Mouse (Mus musculus) stomach, postnatal 0 days (tissue): ENCODE results near the gene Shisa8. TPM values are rescaled to one million over a fixed set of nuclear protein-coding genes. Genes with fewer than 3 reads are reported as not detected.

Experiments
- ATAC-seq: fragments of 200-750 bp; cut with Nextera tagmentation; 2 replicates; pipeline ENCODE4 v1.8.0; 2017; ENCODE audit not compliant: low FRiP score, low TSS enrichment
- DNase-seq: peaks from one replicate; pipeline ENCODE4 v3.0.0-alpha.2; 2016; ENCODE audit warnings: low spot score
- H3K27ac ChIP-seq: fragments of 300-500 bp; sonication (generic); replicated peaks from 2 replicates; pipeline ENCODE4 v1.5.1; 2014; ENCODE audit warnings: mild to moderate bottlenecking, control low read depth
- H3K27me3 ChIP-seq: fragments of 300-500 bp; sonication (generic); 2 replicates; pipeline ENCODE4 v1.6.1; 2014; ENCODE audit warnings: low read length; ENCODE audit not compliant: control insufficient read depth, insufficient read depth
- H3K36me3 ChIP-seq: fragments of 300-500 bp; sonication (generic); 2 replicates; pipeline ENCODE4 v1.6.1; 2014; ENCODE audit warnings: low read length, mixed read lengths; ENCODE audit not compliant: control insufficient read depth, insufficient read depth
- H3K4me1 ChIP-seq: fragments of 300-500 bp; sonication (generic); replicated peaks from 2 replicates; pipeline ENCODE4 v1.6.1; 2014; ENCODE audit warnings: antibody characterized with exemption; ENCODE audit not compliant: control insufficient read depth, insufficient read depth
- H3K4me2 ChIP-seq: fragments of 300-500 bp; sonication (generic); replicated peaks from 2 replicates; pipeline ENCODE4 v1.6.1; 2014; ENCODE audit warnings: low read depth, mild to moderate bottlenecking, control low read depth, moderate library complexity
- H3K4me3 ChIP-seq: fragments of 300-500 bp; sonication (generic); 2 replicates; pipeline ENCODE4 v1.5.1; 2014; ENCODE audit warnings: low read depth, low read length, control low read depth
- H3K9ac ChIP-seq: fragments of 300-500 bp; sonication (generic); 2 replicates; pipeline ENCODE4 v1.6.1; 2014; ENCODE audit warnings: mild to moderate bottlenecking, low read length, control low read depth, mixed read lengths
- H3K9me3 ChIP-seq: fragments of 300-500 bp; sonication (generic); 2 replicates; pipeline ENCODE4 v1.6.1; 2016; ENCODE audit warnings: low read length; ENCODE audit not compliant: control insufficient read depth
- CTCF ChIP-seq: IDR thresholded peaks from 2 replicates; pipeline ENCODE4 v1.5.1; 2016; ENCODE audit warnings: antibody characterized with exemption, low read depth, mild to moderate bottlenecking, moderate library complexity
- EP300 ChIP-seq: optimal IDR thresholded peaks from 2 replicates; pipeline ENCODE3; 2016; ENCODE audit warnings: antibody characterized with exemption
- WGBS: fragments of 180-500 bp; shearing (Covaris S2); extraction: QIAGEN DNeasy Blood & Tissue Kit; methylation state at CpG from one replicate; pipeline ENCODE4 v1.1.7; 2014; 5-methylcytosine and 5-hydroxymethylcytosine counted together
- polyA plus RNA-seq: library from polyadenylated mRNA; unstranded; fragments of >200 nt; fragmentation: Nextera tagmentation; extraction: Ambion mirVana; gene quantifications from 2 replicates; pipeline ENCODE4 v1.2.1, GENCODE M21; 2015

Shisa8 gene
- polyA plus RNA-seq, 1 experiment from 2014 or later = 0.06 TPM

DNA sequence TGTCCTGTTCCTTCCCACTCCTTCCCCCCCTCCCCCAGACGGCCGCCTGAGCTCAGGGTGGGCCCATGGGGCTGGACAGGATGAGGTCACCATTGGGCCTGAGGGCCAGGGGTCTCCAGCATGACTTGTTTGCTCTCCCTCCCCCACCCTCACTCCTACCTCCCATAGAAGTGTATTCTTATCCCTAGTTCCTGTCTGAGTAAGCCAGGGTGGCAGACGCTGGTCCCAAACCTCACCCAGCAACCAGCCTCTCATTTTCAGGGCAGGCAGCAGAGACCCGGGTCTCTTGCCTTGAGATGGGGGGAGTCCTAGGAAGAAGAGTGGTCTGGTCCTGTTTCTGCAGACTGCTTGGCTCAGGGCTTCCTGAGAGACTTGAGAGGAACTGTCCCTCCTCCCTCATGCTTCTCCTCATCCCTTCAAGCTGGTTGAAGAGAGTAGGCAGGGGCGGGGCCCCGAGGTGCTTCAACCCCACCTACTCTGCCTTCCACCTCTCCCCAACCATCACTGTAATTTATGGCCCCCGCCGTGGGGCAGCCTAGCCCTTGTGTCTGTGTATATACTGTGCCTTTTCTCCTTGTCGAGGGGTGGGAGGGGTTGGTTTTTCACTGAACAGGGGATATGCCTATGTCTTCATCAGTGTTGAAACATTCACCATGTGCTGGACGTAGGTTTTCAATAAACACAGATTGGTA is 7.8 kb downstream of the Shisa8 start:
- ATAC-seq (no peak), DNase-seq (no peak)
- H3K36me3 ChIP-seq = peaks cover 38% of the 10 kb centered on the region
- no peak overlapping the region for H3K27ac ChIP-seq
- H3K27me3 ChIP-seq = no peaks in the 10 kb centered on the region
- 67% methylated on average over 9 of the region's 10 CpGs for WGBS
- peaks cover 5% of the 10 kb centered on the region; the same call in 1 of the 2 replicates for H3K4me1 ChIP-seq
- H3K9ac ChIP-seq = no peak overlapping the region
- TF ChIP-seq CTCF (no peak), EP300 (no peak)
- H3K4me2 ChIP-seq = no peak overlapping the region
- no peaks in the 10 kb centered on the region for H3K9me3 ChIP-seq
- H3K4me3 ChIP-seq = no peak overlapping the region

GRCm38 (mm10) chr15:82203611-82204351 is 8.8 kb downstream of the Shisa8 start:
- ATAC-seq = no peak

GRCm38 (mm10) chr15:82203090-82203489 is 9.5 kb downstream of the Shisa8 start:
- Histone ChIP-seq H3K4me2 (no peak overlapping the region), H3K9ac (no peak overlapping the region), H3K27ac (no peak overlapping the region), H3K4me3 (no peak overlapping the region), H3K36me3 (peaks cover 54% of the 10 kb centered on the region), H3K9me3 (no peaks in the 10 kb centered on the region), H3K27me3 (no peaks in the 10 kb centered on the region), H3K4me1 (peaks cover 5% of the 10 kb centered on the region; the same call in 1 of the 2 replicates)
- TF ChIP-seq CTCF (no peak), EP300 (no peak)
- ATAC-seq (no peak), DNase-seq (peak; percentile 33)
- WGBS = 87% methylated on average over 10 of the region's 10 CpGs

More at GRCm38 (mm10) chr15:82203611-82204351, 8.8 kb downstream of the Shisa8 start:
- Histone ChIP-seq H3K4me3 (no peak overlapping the region), H3K27me3 (no peaks in the 10 kb centered on the region), H3K4me2 (no peak overlapping the region), H3K36me3 (peaks cover 47% of the 10 kb centered on the region), H3K4me1 (peaks cover 5% of the 10 kb centered on the region; the same call in 1 of the 2 replicates), H3K9ac (no peak overlapping the region), H3K27ac (no peak overlapping the region), H3K9me3 (no peaks in the 10 kb centered on the region)
- TF ChIP-seq CTCF = no peak
- TF ChIP-seq EP300 = no peak
- 87% methylated on average over 20 of the region's 20 CpGs for WGBS
- DNase-seq = no peak

DNA sequence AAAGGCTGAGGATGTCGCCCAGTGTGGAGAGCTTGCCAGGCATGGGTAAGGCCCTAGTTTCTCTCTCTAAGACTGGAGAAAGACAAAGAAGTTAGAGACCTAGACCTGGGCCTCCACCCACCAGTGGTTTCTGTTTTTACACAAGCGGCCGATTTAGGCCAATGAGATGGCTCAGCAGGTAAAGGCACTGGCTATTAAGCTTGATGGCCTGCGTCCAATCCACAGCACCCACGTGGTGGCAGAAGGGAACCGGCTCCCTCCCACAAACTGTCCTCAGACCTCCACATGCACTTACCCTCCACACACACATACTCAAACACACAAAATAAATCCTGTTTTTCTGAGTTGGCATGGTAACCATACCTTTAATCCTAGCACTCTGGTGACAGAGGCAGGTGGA is 10.5 kb downstream of the Shisa8 start:
- no peak overlapping the region for H3K4me2 ChIP-seq
- H3K9me3 ChIP-seq = no peaks in the 10 kb centered on the region
- no peak overlapping the region for H3K9ac ChIP-seq
- 94% methylated on average over 6 of the region's 6 CpGs for WGBS
- H3K36me3 ChIP-seq = peaks cover 63% of the 10 kb centered on the region
- H3K4me3 ChIP-seq = no peak overlapping the region
- no peak for ATAC-seq
- H3K4me1 ChIP-seq = peaks cover 5% of the 10 kb centered on the region; the same call in 1 of the 2 replicates
- no peaks in the 10 kb centered on the region for H3K27me3 ChIP-seq
- no peak for DNase-seq
- H3K27ac ChIP-seq = no peak overlapping the region
- no peak for TF ChIP-seq EP300
- no peak for TF ChIP-seq CTCF

DNA sequence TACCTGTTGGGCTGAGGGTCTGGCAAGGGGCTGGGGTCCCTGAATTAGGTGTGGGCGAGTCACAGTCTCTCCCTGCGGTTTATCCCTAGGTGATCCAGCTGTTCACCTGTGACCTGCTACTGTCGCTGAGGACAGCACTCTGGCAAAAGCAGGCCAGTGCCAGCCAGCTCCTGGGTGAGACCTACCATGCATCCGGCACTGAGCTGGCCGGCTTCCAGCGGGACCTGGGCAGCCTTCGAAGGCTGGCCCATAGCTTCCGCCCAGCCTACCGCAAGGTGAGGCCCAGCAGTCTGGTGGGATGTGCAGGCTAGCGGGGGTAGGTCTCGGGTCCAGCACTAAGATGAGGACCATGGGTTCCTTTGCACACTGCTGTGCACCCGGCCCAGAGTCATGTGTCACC is 13.1 kb downstream of the Shisa8 start:
- no peak for TF ChIP-seq EP300
- no peak for TF ChIP-seq CTCF
- 87% methylated on average over 12 of the region's 12 CpGs for WGBS
- Histone ChIP-seq H3K27me3 (no peaks in the 10 kb centered on the region), H3K4me3 (no peak overlapping the region), H3K36me3 (peaks cover 66% of the 10 kb centered on the region), H3K9me3 (no peaks in the 10 kb centered on the region), H3K4me2 (no peak overlapping the region), H3K27ac (no peak overlapping the region), H3K9ac (no peak overlapping the region), H3K4me1 (no peaks in the 10 kb centered on the region)
- DNase-seq (no peak), ATAC-seq (no peak)

- H3K9ac ChIP-seq = no peak overlapping the region
- no peaks in the 10 kb centered on the region for H3K9me3 ChIP-seq
- H3K27ac ChIP-seq = no peak overlapping the region
- DNase-seq (no peak), ATAC-seq (no peak)
- no peak overlapping the region for H3K4me3 ChIP-seq
- no peaks in the 10 kb centered on the region for H3K27me3 ChIP-seq
- TF ChIP-seq CTCF (no peak), EP300 (no peak)
- peaks cover 66% of the 10 kb centered on the region for H3K36me3 ChIP-seq
- H3K4me1 ChIP-seq = no peaks in the 10 kb centered on the region
- 91% methylated on average over 7 of the region's 7 CpGs for WGBS
- H3K4me2 ChIP-seq = no peak overlapping the region
These were observed 14.3 kb downstream of the Shisa8 start for GRCm38 (mm10) chr15:82198342-82198741.
